Mouse (Mus musculus) megakaryocyte, embryonic 14.5 days (primary cell): ENCODE measurements around the gene Ccdc159.

Experiments
- FLI1 ChIP-seq: IDR thresholded peaks from 2 replicates; pipeline ENCODE4 v1.6.1; 2012; ENCODE audit warnings: low read length, inconsistent platforms, mixed read lengths
- GATA1 ChIP-seq: IDR thresholded peaks from 3 replicates; pipeline ENCODE4 v1.6.1; 2012; ENCODE audit warnings: mixed read lengths, low read length, inconsistent platforms, borderline replicate concordance

- no peak for TF ChIP-seq GATA1
- TF ChIP-seq FLI1: no peak
Observed at GRCm38 (mm10) chr9:21926784-21927183, 487 bp upstream of the Ccdc159 start.
